Mouse (Mus musculus) CH12.LX (cell line): ENCODE data around the gene Sp3. TPM values are rescaled to one million over a fixed set of nuclear protein-coding genes. Genes with fewer than 3 reads are reported as not detected.

ENCODE experiments used
- DNase-seq: peaks from one replicate; pipeline ENCODE4 v3.0.0-alpha.2; 2013; ENCODE audit errors: extremely low read depth
- H3K27ac ChIP-seq: 2 replicates; pipeline ENCODE4 v1.5.1; 2012; ENCODE audit warnings: low read depth, mild to moderate bottlenecking, control low read depth, moderate library complexity; ENCODE audit not compliant: insufficient read depth
- H3K27me3 ChIP-seq: replicated peaks from 2 replicates; pipeline ENCODE3; 2012; ENCODE audit warnings: inconsistent platforms
- H3K36me3 ChIP-seq, 2 experiments: replicated peaks in 1 of 2; 2 replicates each; pipeline versions ENCODE3 to v1.6.1; 2012; ENCODE audit warnings: inconsistent platforms in 1 of 2, low read length in 1 of 2, mild to moderate bottlenecking in 1 of 2, mixed read lengths in 1 of 2, moderate library complexity in 1 of 2; ENCODE audit not compliant: control insufficient read depth in 1 of 2, insufficient read depth in 1 of 2
- H3K4me1 ChIP-seq, 2 experiments: 2 replicates each; pipeline ENCODE4 v1.6.1; 2012; ENCODE audit warnings: inconsistent platforms in 1 of 2, moderate library complexity in 1 of 2; ENCODE audit not compliant: insufficient read depth in 2 of 2, control insufficient read depth in 1 of 2
- H3K4me2 ChIP-seq: 2 replicates; pipeline ENCODE4 v1.6.1; 2012; ENCODE audit warnings: low read depth, mild to moderate bottlenecking, control low read depth; ENCODE audit not compliant: poor library complexity, insufficient read depth, severe bottlenecking
- H3K4me3 ChIP-seq, 3 experiments: fragments of 150-350 bp in 1 of 3; sonication (generic) in 1 of 3; replicated peaks in 1 of 3; 2 replicates each; pipeline versions ENCODE3 to v1.5.1; 2011 to 2012; ENCODE audit warnings: low read depth in 2 of 3, low read length in 2 of 3, mild to moderate bottlenecking in 2 of 3, moderate library complexity in 2 of 3, control low read depth in 1 of 3, improper control_type of control experiment in 1 of 3, inconsistent platforms in 1 of 3, mixed read lengths in 1 of 3; ENCODE audit not compliant: poor library complexity in 1 of 3
- H3K79me2 ChIP-seq: replicated peaks from 2 replicates; pipeline ENCODE4 v1.6.1; 2012; ENCODE audit warnings: mild to moderate bottlenecking, moderate library complexity; ENCODE audit not compliant: control insufficient read depth, poor library complexity, insufficient read depth, severe bottlenecking; ENCODE audit errors: extremely low read depth
- H3K9ac ChIP-seq: 2 replicates; pipeline ENCODE4 v1.6.1; 2012; ENCODE audit warnings: low read depth, mild to moderate bottlenecking, control low read depth, moderate library complexity; ENCODE audit not compliant: insufficient read depth
- H3K9me3 ChIP-seq: replicated peaks from 2 replicates; pipeline ENCODE3; 2012; ENCODE audit warnings: low read length, inconsistent platforms, mixed read lengths
- CHD1 ChIP-seq: IDR thresholded peaks from 2 replicates; pipeline ENCODE4 v1.6.1; 2012; ENCODE audit warnings: low read depth, low read length, improper control_type of control experiment, inconsistent platforms
- CTCF ChIP-seq, 2 experiments: IDR thresholded peaks in 1 of 2; conservative IDR thresholded peaks in 1 of 2; 2 replicates each; pipeline ENCODE4 v1.5.1; 2011 to 2012; ENCODE audit warnings: low read depth in 2 of 2, low read length in 2 of 2, improper control_type of control experiment in 1 of 2, inconsistent platforms in 1 of 2, mild to moderate bottlenecking in 1 of 2, moderate library complexity in 1 of 2
- E2F4 ChIP-seq: IDR thresholded peaks from 2 replicates; pipeline ENCODE4 v1.6.1; 2011; ENCODE audit warnings: low read depth, low read length, improper control_type of control experiment; ENCODE audit not compliant: insufficient replicate concordance
- ELF1 ChIP-seq: IDR thresholded peaks from 2 replicates; pipeline ENCODE4 v1.6.1; 2014; ENCODE audit warnings: low read depth, mild to moderate bottlenecking, inconsistent platforms, low read length, improper control_type of control experiment
- ETS1 ChIP-seq: conservative IDR thresholded peaks from 2 replicates; pipeline ENCODE4 v1.6.1; 2012; ENCODE audit warnings: low read depth, mild to moderate bottlenecking, inconsistent platforms, low read length, improper control_type of control experiment, moderate library complexity
- GABPA ChIP-seq: IDR thresholded peaks from 2 replicates; pipeline ENCODE4 v1.6.1; 2012; ENCODE audit warnings: low read depth, low read length, improper control_type of control experiment, inconsistent platforms; ENCODE audit not compliant: insufficient replicate concordance
- IRF4 ChIP-seq: IDR thresholded peaks from 2 replicates; pipeline ENCODE4 v1.6.1; 2014; ENCODE audit warnings: low read depth, mild to moderate bottlenecking, inconsistent platforms, low read length, improper control_type of control experiment
- JUND ChIP-seq: conservative IDR thresholded peaks from 2 replicates; pipeline ENCODE4 v1.6.1; 2011; ENCODE audit warnings: low read depth, low read length, improper control_type of control experiment
- KAT2A ChIP-seq: IDR thresholded peaks from 2 replicates; pipeline ENCODE4 v1.6.1; 2012; ENCODE audit warnings: low read length, improper control_type of control experiment, inconsistent platforms; ENCODE audit not compliant: insufficient replicate concordance
- MAX ChIP-seq: IDR thresholded peaks from 2 replicates; pipeline ENCODE4 v1.6.1; 2011; ENCODE audit warnings: low read length, improper control_type of control experiment
- MAZ ChIP-seq: IDR thresholded peaks from 2 replicates; pipeline ENCODE4 v1.6.1; 2012; ENCODE audit warnings: low read depth, mild to moderate bottlenecking, inconsistent platforms, low read length, improper control_type of control experiment, moderate library complexity
- MEF2A ChIP-seq: IDR thresholded peaks from 2 replicates; pipeline ENCODE4 v1.6.1; 2014; ENCODE audit warnings: low read depth, mild to moderate bottlenecking, inconsistent platforms, low read length, improper control_type of control experiment, borderline replicate concordance
- MYC ChIP-seq: IDR thresholded peaks from 2 replicates; pipeline ENCODE4 v1.6.1; 2011; ENCODE audit warnings: low read depth, mild to moderate bottlenecking, improper control_type of control experiment, low read length
- NELFE ChIP-seq: IDR thresholded peaks from 2 replicates; pipeline ENCODE4 v1.6.1; 2011; ENCODE audit warnings: low read depth, low read length, improper control_type of control experiment
- PAX5 ChIP-seq: IDR thresholded peaks from 2 replicates; pipeline ENCODE4 v1.6.1; 2012; ENCODE audit warnings: low read length, inconsistent platforms, mixed read lengths
- POLR2A ChIP-seq: IDR thresholded peaks from 2 replicates; pipeline ENCODE4 v1.6.1; 2011; ENCODE audit warnings: low read depth, mild to moderate bottlenecking, improper control_type of control experiment, low read length
- POLR2AphosphoS2 ChIP-seq: IDR thresholded peaks from 2 replicates; pipeline ENCODE4 v1.6.1; 2011; ENCODE audit warnings: low read depth, low read length, improper control_type of control experiment
- RAD21 ChIP-seq: IDR thresholded peaks from 2 replicates; pipeline ENCODE4 v1.6.1; 2011; ENCODE audit warnings: low read depth, mild to moderate bottlenecking, low read length, improper control_type of control experiment, moderate library complexity
- RCOR1 ChIP-seq: conservative IDR thresholded peaks from 2 replicates; pipeline ENCODE4 v1.6.1; 2012; ENCODE audit warnings: low read depth, mild to moderate bottlenecking, inconsistent platforms, low read length, improper control_type of control experiment
- SIN3A ChIP-seq: IDR thresholded peaks from 2 replicates; pipeline ENCODE4 v1.6.1; 2012; ENCODE audit warnings: low read length, improper control_type of control experiment, inconsistent platforms
- SMC3 ChIP-seq: IDR thresholded peaks from 2 replicates; pipeline ENCODE4 v1.6.1; 2011; ENCODE audit warnings: low read depth, low read length, improper control_type of control experiment
- TBP ChIP-seq: conservative IDR thresholded peaks from 2 replicates; pipeline ENCODE4 v1.6.1; 2011; ENCODE audit warnings: low read depth, low read length, improper control_type of control experiment
- TCF12 ChIP-seq: IDR thresholded peaks from 2 replicates; pipeline ENCODE4 v1.6.1; 2014; ENCODE audit warnings: low read depth, mild to moderate bottlenecking, inconsistent platforms, low read length, improper control_type of control experiment
- USF1 ChIP-seq: IDR thresholded peaks from 2 replicates; pipeline ENCODE4 v1.6.1; 2014; ENCODE audit warnings: low read depth, mild to moderate bottlenecking, inconsistent platforms, low read length, improper control_type of control experiment
- USF2 ChIP-seq: conservative IDR thresholded peaks from 2 replicates; pipeline ENCODE4 v1.6.1; 2011; ENCODE audit warnings: low read depth, low read length, improper control_type of control experiment
- ZC3H11A ChIP-seq: IDR thresholded peaks from 2 replicates; pipeline ENCODE4 v1.6.1; 2012; ENCODE audit warnings: low read depth, mild to moderate bottlenecking, inconsistent platforms, low read length, improper control_type of control experiment
- ZMIZ1 ChIP-seq: IDR thresholded peaks from 2 replicates; pipeline ENCODE4 v1.6.1; 2012; ENCODE audit warnings: low read depth, mild to moderate bottlenecking, inconsistent platforms, low read length, improper control_type of control experiment
- ZNF384 ChIP-seq: IDR thresholded peaks from 2 replicates; pipeline ENCODE4 v1.6.1; 2012; ENCODE audit warnings: low read depth, low read length, improper control_type of control experiment, inconsistent platforms
- dilution Hi-C: fragments of 300-500 bp; cut with MboI; formaldehyde crosslinking; loops from 2 replicates; pipeline ENCODE4 v1.14.3; 2020; ENCODE audit warnings: low sequenced_read_pairs; ENCODE audit not compliant: extremely low pct_unique_long_range_greater_than_20kb, extremely low pct_ligation_motif_present
- in situ Hi-C: fragments of 300-500 bp; cut with MboI; formaldehyde crosslinking; loops from 3 replicates; pipeline ENCODE4 v1.14.3; 2019; ENCODE audit warnings: low sequenced_read_pairs, low pct_ligation_motif_present, low pct_unique_long_range_greater_than_20kb, mixed read lengths
- polyA plus RNA-seq: library from polyadenylated mRNA; unstranded; fragments of >175 nt; gene quantifications from 2 replicates; pipeline ENCODE4 v1.2.1, GENCODE M21; 2012; ENCODE audit warnings: low read depth; ENCODE audit not compliant: insufficient read length
- total RNA-seq, 2 experiments: library from RNA; depleted of rRNA; stranded (reverse); fragments of 300-350 nt in 1 of 2; fragments of >200 nt in 1 of 2; gene quantifications; 2 replicates each; pipeline ENCODE4 v1.2.3; 2012 to 2014

Sp3 gene
- total and polyA plus RNA-seq, 3 experiments = 37.7 to 86.8 (median 40.4) TPM

DNA sequence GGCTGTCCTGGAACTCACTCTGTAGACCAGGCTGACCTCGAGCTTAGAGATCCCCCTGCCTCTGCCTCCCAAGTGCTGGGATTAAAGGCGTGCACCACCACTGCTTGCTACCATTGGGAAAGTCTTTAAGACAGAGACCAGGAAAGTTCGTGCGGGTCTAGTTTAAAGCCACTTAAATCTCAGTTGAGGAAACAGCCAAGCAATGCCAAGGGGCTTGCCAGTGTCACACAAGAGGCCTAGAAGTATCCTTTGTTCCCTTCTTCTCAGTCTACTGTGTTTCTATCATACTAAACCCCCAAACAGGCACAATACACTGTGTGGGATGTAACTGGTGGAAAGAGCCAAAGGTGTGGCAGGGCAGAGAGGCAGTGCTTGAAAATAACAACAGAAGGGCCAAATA, 17.3 kb upstream of the Sp3 start:
- no peak overlapping the region for H3K4me2 ChIP-seq
- peaks cover 6 to 48% of the 10 kb centered on the region in 2 experiments for H3K4me1 ChIP-seq
- TF ChIP-seq ETS1 = no peak
- TF ChIP-seq MEF2A = no peak
- no peak for TF ChIP-seq POLR2AphosphoS2
- TF ChIP-seq ZC3H11A = no peak
- no peak for TF ChIP-seq CHD1
- no peak for TF ChIP-seq E2F4
- no peak for TF ChIP-seq SMC3
- TF ChIP-seq MYC = no peak
- no peak for TF ChIP-seq KAT2A
- TF ChIP-seq MAZ = no peak
- TF ChIP-seq MAX = no peak
- TF ChIP-seq IRF4 = no peak
- TF ChIP-seq TBP = no peak
- TF ChIP-seq PAX5 = no peak
- no peak for TF ChIP-seq RAD21
- TF ChIP-seq USF2 = no peak
- no peak for TF ChIP-seq POLR2A
- no peak overlapping the region for H3K4me3 ChIP-seq
- in situ Hi-C loops (loop anchor here (5.0 kb wide), 1 partner anchor 55 kb away; no protein-coding TSS in a partner anchor), dilution Hi-C loops (no loop called here)
- no peak overlapping the region for H3K9ac ChIP-seq
- H3K36me3 ChIP-seq = no peaks in the 10 kb centered on the region
- H3K9me3 ChIP-seq = peaks cover 2% of the 10 kb centered on the region
- H3K27me3 ChIP-seq = no peaks in the 10 kb centered on the region
- peak overlapping the region; percentile 70 for H3K27ac ChIP-seq
- DNase-seq = no peak
- no peaks in the 10 kb centered on the region for H3K79me2 ChIP-seq

GRCm38 (mm10) chr2:72996808-72997378, 16.6 kb upstream of the Sp3 start:
- Histone ChIP-seq H3K9ac (peak overlapping the region; percentile 95), H3K79me2 (no peaks in the 10 kb centered on the region), H3K4me1 (peaks cover 4 to 41% of the 10 kb centered on the region in 2 experiments), H3K4me3 (peak overlapping the region in 2 of 3 experiments; percentile 27 to 41), H3K27me3 (no peaks in the 10 kb centered on the region), H3K27ac (peak overlapping the region; percentile 92), H3K9me3 (peaks cover 3% of the 10 kb centered on the region), H3K36me3 (no peaks in the 10 kb centered on the region), H3K4me2 (peak overlapping the region; percentile 90)
- dilution Hi-C loops (no loop called here), in situ Hi-C loops (loop anchor here (5.0 kb wide), 1 partner anchor 55 kb away; no protein-coding TSS in a partner anchor)
- no peak for TF ChIP-seq MAX
- TF ChIP-seq USF1 = no peak
- TF ChIP-seq ZC3H11A = no peak
- no peak for TF ChIP-seq GABPA
- no peak for TF ChIP-seq RCOR1
- TF ChIP-seq ZNF384 = no peak
- TF ChIP-seq JUND = no peak
- TF ChIP-seq RAD21 = no peak; the same call in 1 of the 2 replicates
- 0 out of 2 replicates have a peak, but pooled peaks have one; percentile 43 for TF ChIP-seq MYC
- TF ChIP-seq PAX5 = no peak
- peak; percentile 68 for TF ChIP-seq TCF12
- peak; percentile 29; the same call in 1 of the 2 replicates for TF ChIP-seq POLR2AphosphoS2
- peak; percentile 84 for TF ChIP-seq POLR2A
- peak; percentile 85 for TF ChIP-seq TBP
- peak; percentile 38 for TF ChIP-seq NELFE
- peak; percentile 40; the same call in 1 of the 2 replicates for TF ChIP-seq IRF4
- TF ChIP-seq CTCF (conservative IDR thresholded peaks at IDR 0.05 in 1 of 2, IDR thresholded peaks at IDR 0.05 in 1 of 2; ENCODE audit: low read depth in 2 of 2, low read length in 2 of 2) = no peak
- peak; percentile 83 for TF ChIP-seq ELF1
- TF ChIP-seq SIN3A = 0 out of 2 replicates have a peak, but pooled peaks have one; percentile 26
- peak; percentile 76 for TF ChIP-seq ZMIZ1
- TF ChIP-seq USF2 = no peak
- 0 out of 2 replicates have a peak, but pooled peaks have one; percentile 38 for TF ChIP-seq MAZ
- no peak for TF ChIP-seq MEF2A
- TF ChIP-seq E2F4 = no peak
- DNase-seq = peak; percentile 83
